ENCODE assay signal across 37 mouse cellular contexts in genomic region chr3:106278571-106278970, GRCm38 (mm10). TPM values are rescaled to one million over a fixed set of nuclear protein-coding genes. Genes with fewer than 3 reads are reported as not detected.
"Had no signal": no experiment of that assay in that cellular context is flagged by ENCODE, and none has a peak within 500 bp of the region (broad histone marks: within the 10 kb centered on the region; RNA-seq: fewer than 3 reads in every experiment).

No protein-coding gene starts in this region.

RNA-seq across cellular contexts. Expression of gene Chil4, which starts 59.3 kb away (rescaled TPM):
- total RNA-seq: left cerebral cortex, postnatal 10 days; left cerebral cortex, postnatal 14 days; left cerebral cortex, postnatal 25 days; left cerebral cortex, postnatal 36 days; left cerebral cortex, postnatal 4 days; liver, adult 2 months; megakaryocyte progenitor cell, adult 5-6 weeks; megakaryocyte-erythroid progenitor cell, adult 5-6 weeks; midbrain, postnatal 0 days; monocyte, adult 5-6 weeks had no signal
- polyA plus RNA-seq: limb, embryonic 10.5 days; limb, embryonic 11.5 days; limb, embryonic 12.5 days; limb, embryonic 13.5 days; limb, embryonic 14.5 days; limb, embryonic 15.5 days; liver, adult 2 months; liver, embryonic 11.5 days; liver, embryonic 12.5 days; liver, embryonic 13.5 days; liver, embryonic 14.5 days; liver, embryonic 15.5 days; liver, embryonic 16.5 days; liver, postnatal 0 days; lung, embryonic 14.5 days; lung, embryonic 16.5 days; lung, postnatal 0 days; macrophage; midbrain, embryonic 10.5 days; midbrain, embryonic 12.5 days; midbrain, embryonic 13.5 days; midbrain, embryonic 14.5 days; midbrain, embryonic 15.5 days; midbrain, embryonic 16.5 days; midbrain, postnatal 0 days; myocyte; neural tube, embryonic 11.5 days; neural tube, embryonic 12.5 days; neural tube, embryonic 13.5 days had no signal
